Mouse (Mus musculus): Measurements from ENCODE around the gene Fbn1.
A peak's percentile ranks its signal among the peaks of the same experiment; 100 is the strongest.

Fbn1 gene

GRCm38 (mm10) chr2:125330506-125330905 lies 177.3 kb downstream of the Fbn1 start:
- DNase-seq, result no peak

- DNase-seq, result no peak
Observed at GRCm38 (mm10) chr2:125325125-125325855, 182.5 kb downstream of the Fbn1 start.

- DNase-seq, result no peak
Observed at GRCm38 (mm10) chr2:125324455-125324854, 183.3 kb downstream of the Fbn1 start.

- DNase-seq, result peak in 1 of 2 experiments; percentile 56
Observed at GRCm38 (mm10) chr2:125323347-125323746, 184.4 kb downstream of the Fbn1 start.

GRCm38 (mm10) chr2:125322581-125322980 lies 185.2 kb downstream of the Fbn1 start:
- DNase-seq, result no peak

- no peak for DNase-seq
Observed at GRCm38 (mm10) chr2:125321071-125321470, 186.7 kb downstream of the Fbn1 start.

- no peak for DNase-seq
Observed at GRCm38 (mm10) chr2:125319651-125320050, 188.1 kb downstream of the Fbn1 start.

- no peak for DNase-seq
Observed at GRCm38 (mm10) chr2:125318371-125319061, 189.3 kb downstream of the Fbn1 start.

- DNase-seq, result no peak
Observed at GRCm38 (mm10) chr2:125315203-125315602, 192.6 kb downstream of the Fbn1 start.

GRCm38 (mm10) chr2:125314169-125314925 lies 193.4 kb downstream of the Fbn1 start:
- no peak for DNase-seq

- DNase-seq, result no peak
Observed at GRCm38 (mm10) chr2:125309710-125310109, 198.1 kb downstream of the Fbn1 start.

- no peak for DNase-seq
Observed at GRCm38 (mm10) chr2:125305671-125306070, 202.1 kb downstream of the Fbn1 start.

GRCm38 (mm10) chr2:125304746-125305145 lies 203.0 kb downstream of the Fbn1 start:
- DNase-seq, result no peak

GRCm38 (mm10) chr2:125303764-125304384 lies 203.9 kb downstream of the Fbn1 start:
- DNase-seq, result no peak

- DNase-seq, result no peak
Observed at GRCm38 (mm10) chr2:125302625-125302924, 205.2 kb downstream of the Fbn1 start.

- no peak for DNase-seq
Observed at GRCm38 (mm10) chr2:125301877-125302624, 205.7 kb downstream of the Fbn1 start.

- DNase-seq, result no peak
Observed at GRCm38 (mm10) chr2:125298841-125299240, 209.0 kb downstream of the Fbn1 start.

GRCm38 (mm10) chr2:125295526-125295925 lies 212.3 kb downstream of the Fbn1 start:
- no peak for DNase-seq

- DNase-seq, result no peak
Observed at GRCm38 (mm10) chr2:125293969-125294491, 213.8 kb downstream of the Fbn1 start.

- DNase-seq, result no peak
Observed at GRCm38 (mm10) chr2:125292616-125293015, 215.2 kb downstream of the Fbn1 start.

GRCm38 (mm10) chr2:125291101-125291500 lies 216.7 kb downstream of the Fbn1 start:
- DNase-seq, result peak; percentile 37 to 71
